Mouse (Mus musculus) CH12.LX (cell line): ENCODE data around the gene Psmd3. TPM values are rescaled to one million over a fixed set of nuclear protein-coding genes. Genes with fewer than 3 reads are reported as not detected.

Experiments used
- DNase-seq: peaks from one replicate; pipeline ENCODE4 v3.0.0-alpha.2; 2013; ENCODE audit errors: extremely low read depth
- H3K27ac ChIP-seq: 2 replicates; pipeline ENCODE4 v1.5.1; 2012; ENCODE audit warnings: low read depth, mild to moderate bottlenecking, control low read depth, moderate library complexity; ENCODE audit not compliant: insufficient read depth
- H3K27me3 ChIP-seq: replicated peaks from 2 replicates; pipeline ENCODE3; 2012; ENCODE audit warnings: inconsistent platforms
- H3K36me3 ChIP-seq, 2 experiments: replicated peaks in 1 of 2; 2 replicates each; pipeline versions ENCODE3 to v1.6.1; 2012; ENCODE audit warnings: inconsistent platforms in 1 of 2, low read length in 1 of 2, mild to moderate bottlenecking in 1 of 2, mixed read lengths in 1 of 2, moderate library complexity in 1 of 2; ENCODE audit not compliant: control insufficient read depth in 1 of 2, insufficient read depth in 1 of 2
- H3K4me1 ChIP-seq, 2 experiments: 2 replicates each; pipeline ENCODE4 v1.6.1; 2012; ENCODE audit warnings: inconsistent platforms in 1 of 2, moderate library complexity in 1 of 2; ENCODE audit not compliant: insufficient read depth in 2 of 2, control insufficient read depth in 1 of 2
- H3K4me2 ChIP-seq: 2 replicates; pipeline ENCODE4 v1.6.1; 2012; ENCODE audit warnings: low read depth, mild to moderate bottlenecking, control low read depth; ENCODE audit not compliant: poor library complexity, insufficient read depth, severe bottlenecking
- H3K4me3 ChIP-seq, 3 experiments: fragments of 150-350 bp in 1 of 3; sonication (generic) in 1 of 3; replicated peaks in 1 of 3; 2 replicates each; pipeline versions ENCODE3 to v1.5.1; 2011 to 2012; ENCODE audit warnings: low read depth in 2 of 3, low read length in 2 of 3, mild to moderate bottlenecking in 2 of 3, moderate library complexity in 2 of 3, control low read depth in 1 of 3, improper control_type of control experiment in 1 of 3, inconsistent platforms in 1 of 3, mixed read lengths in 1 of 3; ENCODE audit not compliant: poor library complexity in 1 of 3
- H3K79me2 ChIP-seq: replicated peaks from 2 replicates; pipeline ENCODE4 v1.6.1; 2012; ENCODE audit warnings: mild to moderate bottlenecking, moderate library complexity; ENCODE audit not compliant: control insufficient read depth, poor library complexity, insufficient read depth, severe bottlenecking; ENCODE audit errors: extremely low read depth
- H3K9ac ChIP-seq: 2 replicates; pipeline ENCODE4 v1.6.1; 2012; ENCODE audit warnings: low read depth, mild to moderate bottlenecking, control low read depth, moderate library complexity; ENCODE audit not compliant: insufficient read depth
- H3K9me3 ChIP-seq: replicated peaks from 2 replicates; pipeline ENCODE3; 2012; ENCODE audit warnings: low read length, inconsistent platforms, mixed read lengths
- CHD1 ChIP-seq: IDR thresholded peaks from 2 replicates; pipeline ENCODE4 v1.6.1; 2012; ENCODE audit warnings: low read depth, low read length, improper control_type of control experiment, inconsistent platforms
- CTCF ChIP-seq, 2 experiments: IDR thresholded peaks in 1 of 2; conservative IDR thresholded peaks in 1 of 2; 2 replicates each; pipeline ENCODE4 v1.5.1; 2011 to 2012; ENCODE audit warnings: low read depth in 2 of 2, low read length in 2 of 2, improper control_type of control experiment in 1 of 2, inconsistent platforms in 1 of 2, mild to moderate bottlenecking in 1 of 2, moderate library complexity in 1 of 2
- EP300 ChIP-seq: IDR thresholded peaks from 2 replicates; pipeline ENCODE4 v1.6.1; 2011; ENCODE audit warnings: low read length, improper control_type of control experiment
- ETS1 ChIP-seq: conservative IDR thresholded peaks from 2 replicates; pipeline ENCODE4 v1.6.1; 2012; ENCODE audit warnings: low read depth, mild to moderate bottlenecking, inconsistent platforms, low read length, improper control_type of control experiment, moderate library complexity
- GABPA ChIP-seq: IDR thresholded peaks from 2 replicates; pipeline ENCODE4 v1.6.1; 2012; ENCODE audit warnings: low read depth, low read length, improper control_type of control experiment, inconsistent platforms; ENCODE audit not compliant: insufficient replicate concordance
- HCFC1 ChIP-seq: IDR thresholded peaks from 2 replicates; pipeline ENCODE4 v1.6.1; 2012; ENCODE audit warnings: low read depth, mild to moderate bottlenecking, inconsistent platforms, low read length, improper control_type of control experiment
- IRF4 ChIP-seq: IDR thresholded peaks from 2 replicates; pipeline ENCODE4 v1.6.1; 2014; ENCODE audit warnings: low read depth, mild to moderate bottlenecking, inconsistent platforms, low read length, improper control_type of control experiment
- JUN ChIP-seq: IDR thresholded peaks from 2 replicates; pipeline ENCODE4 v1.6.1; 2011; ENCODE audit warnings: low read depth, mild to moderate bottlenecking, low read length, improper control_type of control experiment, moderate library complexity; ENCODE audit not compliant: insufficient read depth
- JUND ChIP-seq: conservative IDR thresholded peaks from 2 replicates; pipeline ENCODE4 v1.6.1; 2011; ENCODE audit warnings: low read depth, low read length, improper control_type of control experiment
- KAT2A ChIP-seq: IDR thresholded peaks from 2 replicates; pipeline ENCODE4 v1.6.1; 2012; ENCODE audit warnings: low read length, improper control_type of control experiment, inconsistent platforms; ENCODE audit not compliant: insufficient replicate concordance
- MAFK ChIP-seq: IDR thresholded peaks from 2 replicates; pipeline ENCODE4 v1.6.1; 2011; ENCODE audit warnings: low read length, improper control_type of control experiment; ENCODE audit not compliant: insufficient replicate concordance
- MAX ChIP-seq: IDR thresholded peaks from 2 replicates; pipeline ENCODE4 v1.6.1; 2011; ENCODE audit warnings: low read length, improper control_type of control experiment
- MAZ ChIP-seq: IDR thresholded peaks from 2 replicates; pipeline ENCODE4 v1.6.1; 2012; ENCODE audit warnings: low read depth, mild to moderate bottlenecking, inconsistent platforms, low read length, improper control_type of control experiment, moderate library complexity
- MEF2A ChIP-seq: IDR thresholded peaks from 2 replicates; pipeline ENCODE4 v1.6.1; 2014; ENCODE audit warnings: low read depth, mild to moderate bottlenecking, inconsistent platforms, low read length, improper control_type of control experiment, borderline replicate concordance
- MXI1 ChIP-seq: IDR thresholded peaks from 2 replicates; pipeline ENCODE4 v1.6.1; 2011; ENCODE audit warnings: mild to moderate bottlenecking, low read depth, low read length, improper control_type of control experiment
- NELFE ChIP-seq: IDR thresholded peaks from 2 replicates; pipeline ENCODE4 v1.6.1; 2011; ENCODE audit warnings: low read depth, low read length, improper control_type of control experiment
- NRF1 ChIP-seq: IDR thresholded peaks from 2 replicates; pipeline ENCODE4 v1.6.1; 2014; ENCODE audit warnings: low read depth, mild to moderate bottlenecking, inconsistent platforms, low read length, improper control_type of control experiment, moderate library complexity
- PAX5 ChIP-seq: IDR thresholded peaks from 2 replicates; pipeline ENCODE4 v1.6.1; 2012; ENCODE audit warnings: low read length, inconsistent platforms, mixed read lengths
- POLR2A ChIP-seq: IDR thresholded peaks from 2 replicates; pipeline ENCODE4 v1.6.1; 2011; ENCODE audit warnings: low read depth, mild to moderate bottlenecking, improper control_type of control experiment, low read length
- POLR2AphosphoS2 ChIP-seq: IDR thresholded peaks from 2 replicates; pipeline ENCODE4 v1.6.1; 2011; ENCODE audit warnings: low read depth, low read length, improper control_type of control experiment
- RCOR1 ChIP-seq: conservative IDR thresholded peaks from 2 replicates; pipeline ENCODE4 v1.6.1; 2012; ENCODE audit warnings: low read depth, mild to moderate bottlenecking, inconsistent platforms, low read length, improper control_type of control experiment
- SIN3A ChIP-seq: IDR thresholded peaks from 2 replicates; pipeline ENCODE4 v1.6.1; 2012; ENCODE audit warnings: low read length, improper control_type of control experiment, inconsistent platforms
- SMC3 ChIP-seq: IDR thresholded peaks from 2 replicates; pipeline ENCODE4 v1.6.1; 2011; ENCODE audit warnings: low read depth, low read length, improper control_type of control experiment
- TCF12 ChIP-seq: IDR thresholded peaks from 2 replicates; pipeline ENCODE4 v1.6.1; 2014; ENCODE audit warnings: low read depth, mild to moderate bottlenecking, inconsistent platforms, low read length, improper control_type of control experiment
- UBTF ChIP-seq: IDR thresholded peaks from 2 replicates; pipeline ENCODE4 v1.6.1; 2012; ENCODE audit warnings: low read depth, mild to moderate bottlenecking, inconsistent platforms, low read length, improper control_type of control experiment, moderate library complexity
- USF1 ChIP-seq: IDR thresholded peaks from 2 replicates; pipeline ENCODE4 v1.6.1; 2014; ENCODE audit warnings: low read depth, mild to moderate bottlenecking, inconsistent platforms, low read length, improper control_type of control experiment
- USF2 ChIP-seq: conservative IDR thresholded peaks from 2 replicates; pipeline ENCODE4 v1.6.1; 2011; ENCODE audit warnings: low read depth, low read length, improper control_type of control experiment
- ZNF384 ChIP-seq: IDR thresholded peaks from 2 replicates; pipeline ENCODE4 v1.6.1; 2012; ENCODE audit warnings: low read depth, low read length, improper control_type of control experiment, inconsistent platforms
- dilution Hi-C: fragments of 300-500 bp; cut with MboI; formaldehyde crosslinking; loops from 2 replicates; pipeline ENCODE4 v1.14.3; 2020; ENCODE audit warnings: low sequenced_read_pairs; ENCODE audit not compliant: extremely low pct_unique_long_range_greater_than_20kb, extremely low pct_ligation_motif_present
- in situ Hi-C: fragments of 300-500 bp; cut with MboI; formaldehyde crosslinking; loops from 3 replicates; pipeline ENCODE4 v1.14.3; 2019; ENCODE audit warnings: low sequenced_read_pairs, low pct_ligation_motif_present, low pct_unique_long_range_greater_than_20kb, mixed read lengths
- polyA plus RNA-seq: library from polyadenylated mRNA; unstranded; fragments of >175 nt; gene quantifications from 2 replicates; pipeline ENCODE4 v1.2.1, GENCODE M21; 2012; ENCODE audit warnings: low read depth; ENCODE audit not compliant: insufficient read length
- total RNA-seq, 2 experiments: library from RNA; depleted of rRNA; stranded (reverse); fragments of 300-350 nt in 1 of 2; fragments of >200 nt in 1 of 2; gene quantifications; 2 replicates each; pipeline ENCODE4 v1.2.3; 2012 to 2014

The Psmd3 gene
- total and polyA plus RNA-seq, 3 experiments = 166 to 354 (median 291) TPM

- Histone ChIP-seq H3K4me1 (peaks cover 0 to 17% of the 10 kb centered on the region in 2 experiments; a peak in 2 of 4 replicates), H3K9me3 (no peaks in the 10 kb centered on the region), H3K36me3 (peaks cover 28 to 67% of the 10 kb centered on the region in 2 experiments), H3K4me3 (no peak overlapping the region), H3K4me2 (no peak overlapping the region), H3K9ac (no peak overlapping the region), H3K27me3 (no peaks in the 10 kb centered on the region), H3K79me2 (peaks cover 12% of the 10 kb centered on the region), H3K27ac (no peak overlapping the region)
- no peak for TF ChIP-seq RCOR1
- no peak for TF ChIP-seq JUND
- TF ChIP-seq JUN = no peak
- no peak for TF ChIP-seq POLR2AphosphoS2
- no peak for TF ChIP-seq MAFK
- no peak for TF ChIP-seq SIN3A
- TF ChIP-seq SMC3 = no peak
- no peak for TF ChIP-seq MEF2A
- TF ChIP-seq NRF1 = no peak
- TF ChIP-seq USF1 = no peak
- no peak for TF ChIP-seq HCFC1
- no peak for TF ChIP-seq ZNF384
- TF ChIP-seq POLR2A = no peak
- TF ChIP-seq TCF12 = no peak
- no peak for DNase-seq
- dilution Hi-C loops = no loop called here
- in situ Hi-C loops = loop anchor here (10.0 kb wide), 1 partner anchor 59 kb away; no protein-coding TSS in a partner anchor
These were observed 43.7 kb downstream of the Psmd3 start for GRCm38 (mm10) chr11:98725926-98726506.

DNA sequence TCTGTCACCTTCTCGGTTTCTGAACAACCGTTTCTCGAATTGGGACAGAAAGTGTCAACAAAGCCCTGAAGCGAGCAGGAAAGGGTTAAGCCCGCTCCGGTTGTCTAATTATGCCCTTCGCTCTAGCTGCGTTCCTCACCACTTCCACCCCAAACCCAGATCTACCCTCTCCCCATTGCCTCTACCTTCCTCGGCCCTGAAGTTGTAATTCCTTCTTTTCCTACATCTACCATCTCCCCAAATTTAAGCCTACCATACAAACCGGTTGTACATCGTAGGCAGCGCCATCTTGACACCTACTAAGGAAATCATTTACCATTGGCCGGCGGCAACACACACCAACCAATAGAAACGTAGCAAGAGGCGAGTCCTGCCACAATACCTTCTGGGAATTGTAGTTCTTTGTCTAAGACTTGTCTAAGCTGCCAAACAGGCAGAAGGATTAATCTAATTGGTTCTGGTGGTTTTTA is 46.8 kb downstream of the Psmd3 start, which contains the start of gene Med24:
Gene Med24, minus strand, starts transcription at position 317 of the 470 bp plus-strand sequence.
- peak; percentile 96 for DNase-seq
- Histone ChIP-seq H3K4me1 (peaks cover 0 to 17% of the 10 kb centered on the region in 2 experiments; a peak in 2 of 4 replicates), H3K27me3 (peaks cover 11% of the 10 kb centered on the region), H3K27ac (no peak within 1 kb of the TSS), H3K4me3 (peak within 1 kb of the TSS; percentile 75 to 100 (median 80)), H3K9me3 (peaks cover 2% of the 10 kb centered on the region), H3K79me2 (peaks cover 12% of the 10 kb centered on the region), H3K36me3 (peaks cover 24 to 37% of the 10 kb centered on the region in 2 experiments), H3K4me2 (peak within 1 kb of the TSS; percentile 89), H3K9ac (peak within 1 kb of the TSS; percentile 50)
- dilution Hi-C loops (no loop called here), in situ Hi-C loops (loop anchor here (10.0 kb wide), 1 partner anchor 56 kb away; no protein-coding TSS in a partner anchor)
- TF ChIP-seq MXI1 (peak; percentile 45; the same call in 1 of the 2 replicates), HCFC1 (peak; percentile 99), UBTF (no peak), CTCF (conservative IDR thresholded peaks at IDR 0.05 in 1 of 2, IDR thresholded peaks at IDR 0.05 in 1 of 2; ENCODE audit: low read depth in 2 of 2, low read length in 2 of 2) (peak in 1 of 2 experiments; percentile 8; a peak in 1 of 4 replicates), ETS1 (no peak), PAX5 (no peak), NRF1 (peak; percentile 75), JUN (no peak), EP300 (0 out of 2 replicates have a peak, but pooled peaks have one; percentile 12), SIN3A (peak; percentile 80), KAT2A (peak; percentile 99), JUND (no peak), RCOR1 (no peak), TCF12 (peak; percentile 80), MEF2A (0 out of 2 replicates have a peak, but pooled peaks have one; percentile 20), MAFK (no peak), NELFE (0 out of 2 replicates have a peak, but pooled peaks have one; percentile 79), SMC3 (no peak), USF2 (no peak), IRF4 (no peak), ZNF384 (no peak), POLR2A (peak; percentile 85), CHD1 (no peak), GABPA (peak; percentile 85; the same call in 1 of the 2 replicates), POLR2AphosphoS2 (peak; percentile 90; the same call in 1 of the 2 replicates), MAZ (no peak), MAX (0 out of 2 replicates have a peak, but pooled peaks have one; percentile 59)
